Mouse (Mus musculus): ENCODE results near the gene Rdh9. TPM values are rescaled to one million over a fixed set of nuclear protein-coding genes. Genes with fewer than 3 reads are reported as not detected.

Rdh9 gene
- 0.32 and 0.35 TPM in 2 replicates for polyA plus RNA-seq (2015; fragmentation: Nextera tagmentation; extraction: Ambion mirVana)

- ATAC-seq = no peak
- no peaks in the 10 kb centered on the region for H3K9me3 ChIP-seq (ENCODE audit: control insufficient read depth, low read length)
- no peaks in the 10 kb centered on the region for H3K4me1 ChIP-seq (replicated peaks; ENCODE audit: control insufficient read depth, insufficient read depth, low read length)
Measured at GRCm38 (mm10) chr10:127776011-127776410, at the start of gene Rdh9. Gene Rdh9, plus strand, starts transcription at chr10:127776386.

GRCm38 (mm10) chr10:127728437-127728836 is 47.7 kb upstream of the Rdh9 start:
- Histone ChIP-seq H3K9me3 (ENCODE audit: control insufficient read depth, low read length) (no peaks in the 10 kb centered on the region), H3K36me3 (ENCODE audit: control insufficient read depth, insufficient read depth) (no peaks in the 10 kb centered on the region), H3K27ac (ENCODE audit: low read length) (no peak overlapping the region), H3K4me1 (replicated peaks; ENCODE audit: control insufficient read depth, insufficient read depth, low read length) (peaks cover 12% of the 10 kb centered on the region; the same call in 1 of the 2 replicates), H3K27me3 (replicated peaks; ENCODE audit: control insufficient read depth, insufficient read depth, low read length) (0 out of 2 replicates have a peak, but pooled peaks cover 3% of the 10 kb centered on the region), H3K9ac (replicated peaks; ENCODE audit: low read depth, low read length) (no peak overlapping the region), H3K4me3 (replicated peaks; ENCODE audit: low read length) (no peak overlapping the region), H3K4me2 (ENCODE audit: low read length) (no peak overlapping the region)
- 66% methylated on average over 8 of the region's 8 CpGs for WGBS
- ATAC-seq = no peak

More at GRCm38 (mm10) chr10:127776011-127776410, at the start of gene Rdh9:
- no peak within 1 kb of the TSS for H3K4me2 ChIP-seq (ENCODE audit: low read length)
- H3K4me3 ChIP-seq (replicated peaks; ENCODE audit: low read length) = no peak within 1 kb of the TSS
- WGBS = 81% methylated on average over 2 of the region's 2 CpGs
- H3K27ac ChIP-seq (ENCODE audit: low read length) = no peak within 1 kb of the TSS
- no peak within 1 kb of the TSS for H3K9ac ChIP-seq (replicated peaks; ENCODE audit: low read depth, low read length)
- no peaks in the 10 kb centered on the region for H3K27me3 ChIP-seq (replicated peaks; ENCODE audit: control insufficient read depth, insufficient read depth, low read length)
- no peaks in the 10 kb centered on the region for H3K36me3 ChIP-seq (ENCODE audit: control insufficient read depth, insufficient read depth)

GRCm38 (mm10) chr10:127730285-127730932 is 45.8 kb upstream of the Rdh9 start:
- 43% methylated on average over 11 of the region's 11 CpGs for WGBS
- peaks cover 6% of the 10 kb centered on the region for H3K27me3 ChIP-seq (replicated peaks; ENCODE audit: control insufficient read depth, insufficient read depth, low read length)
- H3K9me3 ChIP-seq (ENCODE audit: control insufficient read depth, low read length) = no peaks in the 10 kb centered on the region
- H3K4me3 ChIP-seq (replicated peaks; ENCODE audit: low read length) = no peak overlapping the region
- no peak for ATAC-seq
- H3K4me1 ChIP-seq (replicated peaks; ENCODE audit: control insufficient read depth, insufficient read depth, low read length) = peaks cover 12% of the 10 kb centered on the region; the same call in 1 of the 2 replicates
- H3K9ac ChIP-seq (replicated peaks; ENCODE audit: low read depth, low read length) = no peak overlapping the region
- H3K36me3 ChIP-seq (ENCODE audit: control insufficient read depth, insufficient read depth) = no peaks in the 10 kb centered on the region
- H3K4me2 ChIP-seq (ENCODE audit: low read length) = no peak overlapping the region
- H3K27ac ChIP-seq (ENCODE audit: low read length) = no peak overlapping the region

GRCm38 (mm10) chr10:127730933-127731310 is 45.3 kb upstream of the Rdh9 start:
- no peaks in the 10 kb centered on the region for H3K36me3 ChIP-seq (ENCODE audit: control insufficient read depth, insufficient read depth)
- H3K4me2 ChIP-seq (ENCODE audit: low read length) = no peak overlapping the region
- peaks cover 12% of the 10 kb centered on the region; the same call in 1 of the 2 replicates for H3K4me1 ChIP-seq (replicated peaks; ENCODE audit: control insufficient read depth, insufficient read depth, low read length)
- H3K27me3 ChIP-seq (replicated peaks; ENCODE audit: control insufficient read depth, insufficient read depth, low read length) = peaks cover 6% of the 10 kb centered on the region
- no peak overlapping the region for H3K4me3 ChIP-seq (replicated peaks; ENCODE audit: low read length)
- no peak overlapping the region for H3K27ac ChIP-seq (ENCODE audit: low read length)
- 0 out of 2 replicates have a peak overlapping the region, but pooled peaks have one; percentile 5 for H3K9ac ChIP-seq (replicated peaks; ENCODE audit: low read depth, low read length)
- ATAC-seq = no peak
- H3K9me3 ChIP-seq (ENCODE audit: control insufficient read depth, low read length) = no peaks in the 10 kb centered on the region
- WGBS = 7% methylated on average over 9 of the region's 9 CpGs

GRCm38 (mm10) chr10:127731397-127731796 is 44.8 kb upstream of the Rdh9 start:
- 42% methylated on average over 5 of the region's 5 CpGs for WGBS
- no peak for ATAC-seq
- no peak overlapping the region for H3K9ac ChIP-seq (replicated peaks; ENCODE audit: low read depth, low read length)
- H3K27me3 ChIP-seq (replicated peaks; ENCODE audit: control insufficient read depth, insufficient read depth, low read length) = peaks cover 9% of the 10 kb centered on the region
- H3K27ac ChIP-seq (ENCODE audit: low read length) = no peak overlapping the region
- H3K4me3 ChIP-seq (replicated peaks; ENCODE audit: low read length) = no peak overlapping the region
- no peaks in the 10 kb centered on the region for H3K36me3 ChIP-seq (ENCODE audit: control insufficient read depth, insufficient read depth)
- no peak overlapping the region for H3K4me2 ChIP-seq (ENCODE audit: low read length)
- H3K4me1 ChIP-seq (replicated peaks; ENCODE audit: control insufficient read depth, insufficient read depth, low read length) = peaks cover 12% of the 10 kb centered on the region; the same call in 1 of the 2 replicates
- no peaks in the 10 kb centered on the region for H3K9me3 ChIP-seq (ENCODE audit: control insufficient read depth, low read length)

GRCm38 (mm10) chr10:127734434-127734833 is 41.8 kb upstream of the Rdh9 start:
- no peak for ATAC-seq
- peaks cover 9% of the 10 kb centered on the region for H3K27me3 ChIP-seq (replicated peaks; ENCODE audit: control insufficient read depth, insufficient read depth, low read length)
- no peak overlapping the region for H3K4me2 ChIP-seq (ENCODE audit: low read length)
- no peaks in the 10 kb centered on the region for H3K9me3 ChIP-seq (ENCODE audit: control insufficient read depth, low read length)
- no peak overlapping the region for H3K9ac ChIP-seq (replicated peaks; ENCODE audit: low read depth, low read length)
- no peak overlapping the region for H3K27ac ChIP-seq (ENCODE audit: low read length)
- WGBS = 50% methylated on average over 5 of the region's 5 CpGs
- H3K4me3 ChIP-seq (replicated peaks; ENCODE audit: low read length) = no peak overlapping the region
- H3K36me3 ChIP-seq (ENCODE audit: control insufficient read depth, insufficient read depth) = no peaks in the 10 kb centered on the region
- peaks cover 10% of the 10 kb centered on the region; the same call in 1 of the 2 replicates for H3K4me1 ChIP-seq (replicated peaks; ENCODE audit: control insufficient read depth, insufficient read depth, low read length)

- no peak for ATAC-seq
- H3K4me2 ChIP-seq (ENCODE audit: low read length) = no peak overlapping the region
- no peaks in the 10 kb centered on the region for H3K36me3 ChIP-seq (ENCODE audit: control insufficient read depth, insufficient read depth)
- no peaks in the 10 kb centered on the region for H3K9me3 ChIP-seq (ENCODE audit: control insufficient read depth, low read length)
- 84% methylated on average over 2 of the region's 2 CpGs for WGBS
- H3K27me3 ChIP-seq (replicated peaks; ENCODE audit: control insufficient read depth, insufficient read depth, low read length) = peaks cover 9% of the 10 kb centered on the region
- H3K4me1 ChIP-seq (replicated peaks; ENCODE audit: control insufficient read depth, insufficient read depth, low read length) = peaks cover 15% of the 10 kb centered on the region
- no peak overlapping the region for H3K4me3 ChIP-seq (replicated peaks; ENCODE audit: low read length)
- H3K9ac ChIP-seq (replicated peaks; ENCODE audit: low read depth, low read length) = no peak overlapping the region
- no peak overlapping the region for H3K27ac ChIP-seq (ENCODE audit: low read length)
Measured at GRCm38 (mm10) chr10:127736266-127736665, 39.9 kb upstream of the Rdh9 start.

GRCm38 (mm10) chr10:127736916-127737315 is 39.3 kb upstream of the Rdh9 start:
- Histone ChIP-seq H3K27ac (ENCODE audit: low read length) (no peak overlapping the region), H3K9me3 (ENCODE audit: control insufficient read depth, low read length) (no peaks in the 10 kb centered on the region), H3K36me3 (ENCODE audit: control insufficient read depth, insufficient read depth) (peaks cover 4% of the 10 kb centered on the region; the same call in 1 of the 2 replicates), H3K4me1 (replicated peaks; ENCODE audit: control insufficient read depth, insufficient read depth, low read length) (peaks cover 14% of the 10 kb centered on the region), H3K4me3 (replicated peaks; ENCODE audit: low read length) (no peak overlapping the region), H3K27me3 (replicated peaks; ENCODE audit: control insufficient read depth, insufficient read depth, low read length) (peaks cover 9% of the 10 kb centered on the region), H3K9ac (replicated peaks; ENCODE audit: low read depth, low read length) (no peak overlapping the region), H3K4me2 (ENCODE audit: low read length) (no peak overlapping the region)
- WGBS = 84% methylated on average over 4 of the region's 4 CpGs
- ATAC-seq = no peak

GRCm38 (mm10) chr10:127737552-127737951 is 38.6 kb upstream of the Rdh9 start:
- H3K4me1 ChIP-seq (replicated peaks; ENCODE audit: control insufficient read depth, insufficient read depth, low read length) = peaks cover 14% of the 10 kb centered on the region
- no peak overlapping the region for H3K9ac ChIP-seq (replicated peaks; ENCODE audit: low read depth, low read length)
- H3K36me3 ChIP-seq (ENCODE audit: control insufficient read depth, insufficient read depth) = peaks cover 10% of the 10 kb centered on the region; the same call in 1 of the 2 replicates
- no peak overlapping the region for H3K4me3 ChIP-seq (replicated peaks; ENCODE audit: low read length)
- H3K4me2 ChIP-seq (ENCODE audit: low read length) = no peak overlapping the region
- no peak for ATAC-seq
- 26% methylated on average over 2 of the region's 2 CpGs for WGBS
- no peaks in the 10 kb centered on the region for H3K9me3 ChIP-seq (ENCODE audit: control insufficient read depth, low read length)
- H3K27me3 ChIP-seq (replicated peaks; ENCODE audit: control insufficient read depth, insufficient read depth, low read length) = peaks cover 7% of the 10 kb centered on the region
- no peak overlapping the region for H3K27ac ChIP-seq (ENCODE audit: low read length)

Measured in forebrain, embryonic 16.5 days (tissue).